Mouse (Mus musculus): ENCODE data around the gene Ufc1.
"Not testable (repeated sequence)": the region's sequence is repeated elsewhere in the genome, so short reads cannot be mapped to it uniquely, and the experiment has no call there.

Ufc1 gene

GRCm38 (mm10) chr1:171247453-171247841 lies 47.4 kb downstream of the Ufc1 start:
- DNase-seq (ENCODE audit: low spot score), result no peak

- DNase-seq (ENCODE audit: low spot score), result peak; percentile 92
These were observed 47.9 kb downstream of the Ufc1 start for GRCm38 (mm10) chr1:171246709-171247452.

DNA sequence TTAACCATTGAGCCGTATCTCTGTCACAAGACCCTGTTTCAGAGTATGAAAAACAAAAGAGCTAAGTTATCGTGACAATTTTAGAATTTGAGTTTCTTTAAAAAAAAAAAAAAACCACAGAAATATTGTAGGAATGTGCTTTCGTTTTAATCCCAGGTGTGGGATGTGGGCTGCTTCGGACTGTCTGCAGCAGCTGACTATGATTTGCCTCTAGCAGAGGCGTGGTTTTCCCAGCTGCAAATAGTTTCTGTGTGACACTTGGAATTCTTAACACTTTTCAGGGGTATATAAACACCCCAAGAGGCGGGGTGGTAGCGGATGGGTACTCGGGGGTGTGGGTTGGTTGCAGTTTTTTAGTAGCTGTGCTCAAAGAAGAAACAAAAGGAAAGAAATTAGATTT lies 49.5 kb downstream of the Ufc1 start:
- no peak for DNase-seq (ENCODE audit: low spot score)

DNA sequence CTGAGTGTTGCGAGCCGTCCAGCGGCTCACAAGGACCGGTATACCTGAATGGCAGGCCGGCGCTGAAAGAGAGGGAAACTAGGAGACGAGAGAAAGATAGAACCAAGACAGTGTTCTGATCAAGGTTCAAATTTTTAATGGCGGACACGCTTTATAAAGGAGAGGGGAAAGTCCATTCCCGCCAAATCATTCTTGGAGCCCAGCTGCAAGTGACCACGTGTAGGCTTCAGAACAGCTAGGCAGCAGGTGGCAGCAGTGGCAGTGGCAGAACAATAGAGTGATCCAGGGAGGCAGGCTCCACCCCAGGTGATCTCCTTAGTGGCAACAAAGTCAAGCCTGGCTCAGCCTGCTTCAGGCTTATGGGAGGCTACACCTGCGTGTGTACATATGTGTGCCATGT lies 52.9 kb downstream of the Ufc1 start:
- DNase-seq (ENCODE audit: low spot score), result not testable (repeated sequence)

DNA sequence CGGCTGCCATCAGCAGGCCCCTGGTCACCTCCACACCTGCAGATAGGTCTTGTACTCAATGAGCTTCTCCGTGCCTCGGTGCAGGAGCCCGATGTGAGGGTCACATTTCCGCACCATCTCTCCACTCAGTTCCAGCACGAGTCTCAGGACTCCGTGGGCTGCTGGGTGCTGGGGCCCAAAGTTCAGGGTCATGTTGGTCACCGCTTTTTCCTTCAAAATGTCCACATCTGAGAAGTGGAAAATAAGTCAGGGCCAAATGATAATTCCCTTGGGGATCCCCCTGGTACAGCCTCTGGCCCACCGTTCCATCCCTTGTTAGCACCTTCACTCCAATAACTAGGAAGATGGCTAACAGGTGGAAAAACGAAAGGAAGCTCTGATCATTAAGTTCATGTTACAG lies 53.9 kb downstream of the Ufc1 start:
- DNase-seq (ENCODE audit: low spot score), result no peak

DNA sequence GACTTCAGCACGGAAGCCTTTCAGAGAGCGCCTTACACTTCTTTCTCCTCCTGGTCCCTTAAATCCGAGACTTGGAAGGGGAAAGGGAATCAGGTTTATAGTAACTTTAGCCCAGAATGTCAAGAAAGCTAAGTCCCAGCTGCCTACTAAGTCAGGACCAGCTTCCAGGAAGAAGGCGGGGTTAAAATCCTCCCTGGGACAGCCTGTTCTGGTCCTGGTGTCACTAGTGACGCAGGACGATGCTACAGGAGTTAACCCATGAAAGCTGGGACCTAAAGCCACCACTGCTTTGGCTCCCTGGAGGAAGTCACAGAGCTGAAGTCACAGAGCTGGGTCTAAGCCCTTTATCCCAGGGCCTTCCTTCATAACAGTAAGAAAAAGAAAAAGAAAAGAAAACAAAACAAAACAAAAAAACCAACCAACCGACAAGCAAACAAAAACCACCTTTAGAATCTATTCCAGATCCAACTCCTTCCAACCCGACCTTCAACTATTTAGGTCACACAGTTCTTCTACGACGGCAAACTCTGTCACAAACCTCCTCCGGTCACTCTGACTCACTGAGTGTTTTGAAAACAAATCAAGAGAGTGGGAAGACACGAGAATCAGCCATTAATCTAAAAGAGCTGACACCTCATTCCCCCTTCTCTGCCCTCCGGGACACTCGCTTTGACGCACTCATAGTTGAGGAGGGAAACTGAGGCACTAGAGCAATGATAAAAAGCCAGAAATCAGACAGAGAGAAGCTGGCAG lies 54.7 kb downstream of the Ufc1 start:
- no peak for DNase-seq (ENCODE audit: low spot score)
